8 mouse cellular contexts compared by ENCODE assay signal in genomic region chr4:121002400-121003171, GRCm38 (mm10). TPM values are rescaled to one million over a fixed set of nuclear protein-coding genes. Genes with fewer than 3 reads are reported as not detected.
A peak's percentile ranks its signal among the peaks of the same experiment; 100 is the strongest.
DNase-seq lines count a peak whose midpoint lies in the region; ATAC-seq and TF ChIP-seq lines count a peak whose summit lies in the region.

No protein-coding gene starts in this region.

- peak overlapping the region; percentile 6 for H3K9ac ChIP-seq in hindbrain, embryonic 16.5 days (ENCODE audit: low read depth, low read length)
- H3K9ac ChIP-seq in midbrain, postnatal 0 days (replicated peaks; ENCODE audit: low read length, poor library complexity, severe bottlenecking) = peak overlapping the region; percentile 29; the same call in 1 of the 2 replicates
- H3K9ac ChIP-seq in heart, embryonic 11.5 days (ENCODE audit: low read depth, low read length) = no peak overlapping the region

- 4% methylated on average over 8 of the region's 8 CpGs for WGBS in hindbrain, embryonic 16.5 days
- WGBS in midbrain, postnatal 0 days = 8% methylated on average over 8 of the region's 8 CpGs
- 24% methylated on average over 8 of the region's 8 CpGs for WGBS in heart, embryonic 11.5 days (ENCODE audit: insufficient replicate concordance)

- H3K4me2 ChIP-seq in hindbrain, embryonic 16.5 days (ENCODE audit: low read length) = peak overlapping the region; percentile 34
- peak overlapping the region; percentile 30 for H3K4me2 ChIP-seq in midbrain, postnatal 0 days (ENCODE audit: low read depth, low read length, poor library complexity, severe bottlenecking)
- H3K4me2 ChIP-seq in heart, embryonic 11.5 days = no peak overlapping the region

- H3K36me3 ChIP-seq in hindbrain, embryonic 16.5 days (ENCODE audit: control insufficient read depth, insufficient read depth, low read length) = no peaks in the 10 kb centered on the region
- no peaks in the 10 kb centered on the region for H3K36me3 ChIP-seq in midbrain, postnatal 0 days (ENCODE audit: insufficient read depth, low read length)
- H3K36me3 ChIP-seq in heart, embryonic 11.5 days (ENCODE audit: control insufficient read depth, insufficient read depth, low read length) = no peaks in the 10 kb centered on the region

- H3K4me1 ChIP-seq in hindbrain, embryonic 16.5 days (ENCODE audit: control insufficient read depth, insufficient read depth, low read depth, low read length) = peaks cover 24% of the 10 kb centered on the region
- H3K4me1 ChIP-seq in midbrain, postnatal 0 days (ENCODE audit: insufficient read depth, low read length) = peaks cover 10% of the 10 kb centered on the region
- H3K4me1 ChIP-seq in heart, embryonic 11.5 days (ENCODE audit: control insufficient read depth, insufficient read depth, low read length) = peaks cover 27% of the 10 kb centered on the region

- no peaks in the 10 kb centered on the region for H3K9me3 ChIP-seq in hindbrain, embryonic 16.5 days (ENCODE audit: control insufficient read depth, low read length)
- H3K9me3 ChIP-seq in midbrain, postnatal 0 days (ENCODE audit: low read length) = no peaks in the 10 kb centered on the region
- H3K9me3 ChIP-seq in heart, embryonic 11.5 days (replicated peaks; ENCODE audit: control insufficient read depth, low read length) = no peaks in the 10 kb centered on the region

- no peaks in the 10 kb centered on the region for H3K27me3 ChIP-seq in hindbrain, embryonic 16.5 days (replicated peaks; ENCODE audit: control insufficient read depth, insufficient read depth, low read length)
- no peaks in the 10 kb centered on the region for H3K27me3 ChIP-seq in midbrain, postnatal 0 days (ENCODE audit: insufficient read depth, low read length)
- no peaks in the 10 kb centered on the region for H3K27me3 ChIP-seq in heart, embryonic 11.5 days (ENCODE audit: control insufficient read depth, insufficient read depth, low read length)

- H3K4me3 ChIP-seq in hindbrain, embryonic 16.5 days (ENCODE audit: low read length) = no peak overlapping the region
- no peak overlapping the region for H3K4me3 ChIP-seq in midbrain, postnatal 0 days (ENCODE audit: low read depth, low read length)
- H3K4me3 ChIP-seq in heart, embryonic 11.5 days (ENCODE audit: low read depth, low read length) = no peak overlapping the region

- peak overlapping the region; percentile 77 for H3K27ac ChIP-seq in hindbrain, embryonic 16.5 days (ENCODE audit: low read depth, low read length)
- H3K27ac ChIP-seq in midbrain, postnatal 0 days (ENCODE audit: low read depth, low read length) = peak overlapping the region; percentile 80
- no peak overlapping the region for H3K27ac ChIP-seq in heart, embryonic 11.5 days (ENCODE audit: low read depth, low read length)

- ATAC-seq in hindbrain, embryonic 16.5 days = peak; percentile 76
- ATAC-seq in midbrain, postnatal 0 days (ENCODE audit: low FRiP score) = 0 out of 2 replicates have a peak, but pooled peaks have one; percentile 59
- no peak for ATAC-seq in heart, embryonic 11.5 days (replicated peaks; ENCODE audit: insufficient number of reproducible peaks, low FRiP score, low TSS enrichment)

- DNase-seq in kidney, postnatal 10 days = peak; percentile 25
- DNase-seq in kidney, adult 18-20 months = no peak
- DNase-seq in cerebellum, postnatal 14 days = peak; percentile 29 to 42
- DNase-seq in midbrain, postnatal 0 days (ENCODE audit: low spot score) = peak; percentile 40
- DNase-seq in right cerebral cortex, postnatal 10 days (ENCODE audit: low spot score in 2 of 2) = no peak
- no peak for DNase-seq in adrenal gland, postnatal 4 days (ENCODE audit: low spot score in 2 of 2)

- no peak for TF ChIP-seq CTCF in midbrain, postnatal 0 days (IDR thresholded peaks at IDR 0.05)

RNA-seq across cellular contexts. Expression of gene Smap2, which starts 14.5 kb away (rescaled TPM):
- 40.9 and 42.3 TPM in 2 replicates for polyA plus RNA-seq in hindbrain, embryonic 16.5 days (2015; fragmentation: Nextera tagmentation; extraction: Ambion mirVana)
- 91.6 and 98.7 TPM in 2 replicates for total RNA-seq in midbrain, postnatal 0 days (2014; rRNA removed)
- polyA plus RNA-seq in midbrain, postnatal 0 days (2015; fragmentation: Nextera tagmentation; extraction: Ambion mirVana) = 42.7 and 45.5 TPM in 2 replicates
- total RNA-seq in adrenal gland, postnatal 4 days (2021) = 10 to 100 TPM; 39.4 to 41.5 TPM
- polyA plus RNA-seq in heart, embryonic 11.5 days (2014; fragmentation: Nextera tagmentation; extraction: Ambion mirVana) = 12.8 and 14.5 TPM in 2 replicates

RNA-seq across cellular contexts. Expression of gene Col9a2, which starts 36.6 kb away (rescaled TPM):
- 15.4 and 19.3 TPM in 2 replicates for polyA plus RNA-seq in hindbrain, embryonic 16.5 days (2015; fragmentation: Nextera tagmentation; extraction: Ambion mirVana)
- 38.4 and 68.5 TPM in 2 replicates for total RNA-seq in midbrain, postnatal 0 days (2014; rRNA removed)
- polyA plus RNA-seq in midbrain, postnatal 0 days (2015; fragmentation: Nextera tagmentation; extraction: Ambion mirVana) = 18.2 and 19.7 TPM in 2 replicates
- total RNA-seq in adrenal gland, postnatal 4 days (2021) = 1 to 10 TPM; 3.7 to 4.8 TPM
- 3.8 and 4.6 TPM in 2 replicates for polyA plus RNA-seq in heart, embryonic 11.5 days (2014; fragmentation: Nextera tagmentation; extraction: Ambion mirVana)

RNA-seq across cellular contexts. Expression of gene Zfp69, which starts 51.1 kb away (rescaled TPM):
- polyA plus RNA-seq in hindbrain, embryonic 16.5 days (2015; fragmentation: Nextera tagmentation; extraction: Ambion mirVana) = 6.1 and 6.3 TPM in 2 replicates
- 2.1 and 2.9 TPM in 2 replicates for total RNA-seq in midbrain, postnatal 0 days (2014; rRNA removed)
- polyA plus RNA-seq in midbrain, postnatal 0 days (2015; fragmentation: Nextera tagmentation; extraction: Ambion mirVana) = 3.9 and 4.8 TPM in 2 replicates
- 1 to 10 TPM; 5.8 to 6.7 TPM for total RNA-seq in adrenal gland, postnatal 4 days (2021)
- polyA plus RNA-seq in heart, embryonic 11.5 days (2014; fragmentation: Nextera tagmentation; extraction: Ambion mirVana) = 13.8 and 16.9 TPM in 2 replicates

Comparison
In these comparisons a context has a peak if more than half of its experiments do, and no peak if none do; other contexts are left out.
1. DNase-seq: peak in kidney, postnatal 10 days (single experiment), cerebellum, postnatal 14 days (2 of 2) and midbrain, postnatal 0 days (single experiment); none in kidney, adult 18-20 months (single experiment), right cerebral cortex, postnatal 10 days (0 of 2) and adrenal gland, postnatal 4 days (0 of 2).